Mouse (Mus musculus) bone marrow, adult 2 months (tissue): ENCODE measurements around the gene Aqr.

Experiments
- CTCF ChIP-seq: fragments of 200-500 bp; IDR thresholded peaks from 2 replicates; pipeline ENCODE4 v1.5.1; 2011; ENCODE audit warnings: low read length, control low read depth; ENCODE audit not compliant: control insufficient read depth, insufficient read depth
- POLR2A ChIP-seq: fragments of 200-500 bp; IDR thresholded peaks from 2 replicates; pipeline ENCODE4 v1.6.1; 2011; ENCODE audit warnings: low read depth, mild to moderate bottlenecking, control low read depth, low read length, borderline replicate concordance; ENCODE audit not compliant: control insufficient read depth

- TF ChIP-seq CTCF = no peak
- TF ChIP-seq POLR2A = no peak
Measured at GRCm38 (mm10) chr2:114087271-114087670, 99.6 kb downstream of the Aqr start.
